Mouse (Mus musculus): ENCODE results near the gene Terb2.
A peak's percentile ranks its signal among the peaks of the same experiment; 100 is the strongest.
"Not testable (repeated sequence)": the region's sequence is repeated elsewhere in the genome, so short reads cannot be mapped to it uniquely, and the experiment has no call there.

Terb2 gene

GRCm38 (mm10) chr2:122161542-122161941 is 24.5 kb upstream of the Terb2 start:
- DNase-seq (ENCODE audit: low read depth, low spot score), result no peak

- DNase-seq (ENCODE audit: low read depth, low spot score), result no peak
Observed at GRCm38 (mm10) chr2:122162529-122162928, 23.5 kb upstream of the Terb2 start.

GRCm38 (mm10) chr2:122163430-122164195 is 22.5 kb upstream of the Terb2 start:
- peak; percentile 72 for DNase-seq (ENCODE audit: low read depth, low spot score)

- peak; percentile 23 for DNase-seq (ENCODE audit: low read depth, low spot score)
Observed at GRCm38 (mm10) chr2:122164293-122164692, 21.8 kb upstream of the Terb2 start.

- DNase-seq (ENCODE audit: low read depth, low spot score), result no peak
Observed at GRCm38 (mm10) chr2:122171292-122171691, 14.8 kb upstream of the Terb2 start.

- no peak for DNase-seq (ENCODE audit: low read depth, low spot score)
Observed at GRCm38 (mm10) chr2:122172188-122172587, 13.9 kb upstream of the Terb2 start.

- DNase-seq (ENCODE audit: low read depth, low spot score), result no peak
Observed at GRCm38 (mm10) chr2:122180051-122180822, 5.8 kb upstream of the Terb2 start.

GRCm38 (mm10) chr2:122185086-122185485 is 986 bp upstream of the Terb2 start:
- DNase-seq (ENCODE audit: low read depth, low spot score), result no peak

- no peak for DNase-seq (ENCODE audit: low read depth, low spot score)
Observed at GRCm38 (mm10) chr2:122186751-122187150, 679 bp downstream of the Terb2 start.

- DNase-seq (ENCODE audit: low read depth, low spot score), result no peak
Observed at GRCm38 (mm10) chr2:122191849-122192248, 5.8 kb downstream of the Terb2 start.

GRCm38 (mm10) chr2:122194509-122194929 is 8.4 kb downstream of the Terb2 start:
- DNase-seq (ENCODE audit: low read depth, low spot score), result peak; percentile 54

- DNase-seq (ENCODE audit: low read depth, low spot score), result no peak
Observed at GRCm38 (mm10) chr2:122201501-122201900, 15.4 kb downstream of the Terb2 start.

- DNase-seq (ENCODE audit: low read depth, low spot score), result no peak
Observed at GRCm38 (mm10) chr2:122206440-122207107, 20.5 kb downstream of the Terb2 start.

GRCm38 (mm10) chr2:122210534-122211228 is 24.6 kb downstream of the Terb2 start:
- DNase-seq (ENCODE audit: low read depth, low spot score), result no peak

GRCm38 (mm10) chr2:122217075-122217474 is 31.0 kb downstream of the Terb2 start:
- DNase-seq (ENCODE audit: low read depth, low spot score), result not testable (repeated sequence)

GRCm38 (mm10) chr2:122218234-122218633 is 32.2 kb downstream of the Terb2 start:
- no peak for DNase-seq (ENCODE audit: low read depth, low spot score)

- DNase-seq (ENCODE audit: low read depth, low spot score), result no peak
Observed at GRCm38 (mm10) chr2:122221378-122221777, 35.3 kb downstream of the Terb2 start.

- no peak for DNase-seq (ENCODE audit: low read depth, low spot score)
Observed at GRCm38 (mm10) chr2:122221798-122222197, 35.7 kb downstream of the Terb2 start.

- DNase-seq (ENCODE audit: low read depth, low spot score), result no peak
Observed at GRCm38 (mm10) chr2:122222272-122222671, 36.2 kb downstream of the Terb2 start.

GRCm38 (mm10) chr2:122223654-122224053 is 37.6 kb downstream of the Terb2 start:
- no peak for DNase-seq (ENCODE audit: low read depth, low spot score)

GRCm38 (mm10) chr2:122230395-122230794 is 44.3 kb downstream of the Terb2 start:
- no peak for DNase-seq (ENCODE audit: low read depth, low spot score)

- DNase-seq (ENCODE audit: low read depth, low spot score), result no peak
Observed at GRCm38 (mm10) chr2:122231616-122232015, 45.5 kb downstream of the Terb2 start.
